Mouse (Mus musculus): ENCODE data around the gene Ackr3. TPM values are rescaled to one million over a fixed set of nuclear protein-coding genes. Genes with fewer than 3 reads are reported as not detected.

Gene Ackr3
- polyA plus RNA-seq, 1 experiment, result 28.2 TPM

- Histone ChIP-seq H3K27ac (ENCODE audit: insufficient read depth, low read length) (peak overlapping the region; percentile 84), H3K4me3 (ENCODE audit: insufficient read depth, low read length) (no peak overlapping the region), H3K4me1 (ENCODE audit: control insufficient read depth, insufficient read depth, low read length) (peaks cover 19% of the 10 kb centered on the region)
- TF ChIP-seq POLR2A (IDR thresholded peaks at IDR 0.05; ENCODE audit: low read depth, low read length) (no peak), CTCF (IDR thresholded peaks at IDR 0.05; ENCODE audit: borderline replicate concordance, insufficient read depth, low read length) (no peak)
These were observed 30.9 kb downstream of the Ackr3 start for GRCm38 (mm10) chr1:90234620-90235054.

GRCm38 (mm10) chr1:90236640-90237039, 32.9 kb downstream of the Ackr3 start:
- Histone ChIP-seq H3K4me3 (ENCODE audit: insufficient read depth, low read length) (no peak overlapping the region), H3K4me1 (ENCODE audit: control insufficient read depth, insufficient read depth, low read length) (peaks cover 12% of the 10 kb centered on the region), H3K27ac (ENCODE audit: insufficient read depth, low read length) (no peak overlapping the region)
- TF ChIP-seq POLR2A (IDR thresholded peaks at IDR 0.05; ENCODE audit: low read depth, low read length) (no peak), CTCF (IDR thresholded peaks at IDR 0.05; ENCODE audit: borderline replicate concordance, insufficient read depth, low read length) (no peak)

- TF ChIP-seq POLR2A (IDR thresholded peaks at IDR 0.05; ENCODE audit: low read depth, low read length) (no peak), CTCF (IDR thresholded peaks at IDR 0.05; ENCODE audit: borderline replicate concordance, insufficient read depth, low read length) (no peak)
- Histone ChIP-seq H3K4me1 (ENCODE audit: control insufficient read depth, insufficient read depth, low read length) (peaks cover 12% of the 10 kb centered on the region), H3K27ac (ENCODE audit: insufficient read depth, low read length) (no peak overlapping the region), H3K4me3 (ENCODE audit: insufficient read depth, low read length) (no peak overlapping the region)
These were observed 34.5 kb downstream of the Ackr3 start for GRCm38 (mm10) chr1:90238095-90238888.

GRCm38 (mm10) chr1:90239336-90240225, 35.8 kb downstream of the Ackr3 start:
- no peak overlapping the region for H3K4me3 ChIP-seq (ENCODE audit: insufficient read depth, low read length)
- H3K27ac ChIP-seq (ENCODE audit: insufficient read depth, low read length), result no peak overlapping the region
- peaks cover 5% of the 10 kb centered on the region for H3K4me1 ChIP-seq (ENCODE audit: control insufficient read depth, insufficient read depth, low read length)
- no peak for TF ChIP-seq POLR2A (IDR thresholded peaks at IDR 0.05; ENCODE audit: low read depth, low read length)
- no peak for TF ChIP-seq CTCF (IDR thresholded peaks at IDR 0.05; ENCODE audit: borderline replicate concordance, insufficient read depth, low read length)

- Histone ChIP-seq H3K4me3 (ENCODE audit: insufficient read depth, low read length) (no peak overlapping the region), H3K4me1 (ENCODE audit: control insufficient read depth, insufficient read depth, low read length) (peaks cover 1% of the 10 kb centered on the region; the same call in 1 of the 2 replicates), H3K27ac (ENCODE audit: insufficient read depth, low read length) (no peak overlapping the region)
- TF ChIP-seq POLR2A (IDR thresholded peaks at IDR 0.05; ENCODE audit: low read depth, low read length), result no peak
- no peak for TF ChIP-seq CTCF (IDR thresholded peaks at IDR 0.05; ENCODE audit: borderline replicate concordance, insufficient read depth, low read length)
These were observed 36.5 kb downstream of the Ackr3 start for GRCm38 (mm10) chr1:90240287-90240686.

GRCm38 (mm10) chr1:90242444-90242989, 38.7 kb downstream of the Ackr3 start:
- Histone ChIP-seq H3K4me3 (ENCODE audit: insufficient read depth, low read length) (no peak overlapping the region), H3K4me1 (ENCODE audit: control insufficient read depth, insufficient read depth, low read length) (no peaks in the 10 kb centered on the region), H3K27ac (ENCODE audit: insufficient read depth, low read length) (no peak overlapping the region)
- TF ChIP-seq CTCF (IDR thresholded peaks at IDR 0.05; ENCODE audit: borderline replicate concordance, insufficient read depth, low read length) (no peak), POLR2A (IDR thresholded peaks at IDR 0.05; ENCODE audit: low read depth, low read length) (no peak)

- no peak overlapping the region for H3K27ac ChIP-seq (ENCODE audit: insufficient read depth, low read length)
- no peak overlapping the region for H3K4me3 ChIP-seq (ENCODE audit: insufficient read depth, low read length)
- TF ChIP-seq POLR2A (IDR thresholded peaks at IDR 0.05; ENCODE audit: low read depth, low read length) (no peak), CTCF (IDR thresholded peaks at IDR 0.05; ENCODE audit: borderline replicate concordance, insufficient read depth, low read length) (no peak)
- H3K4me1 ChIP-seq (ENCODE audit: control insufficient read depth, insufficient read depth, low read length), result no peaks in the 10 kb centered on the region
These were observed 40.8 kb downstream of the Ackr3 start for GRCm38 (mm10) chr1:90244537-90244936.

DNA sequence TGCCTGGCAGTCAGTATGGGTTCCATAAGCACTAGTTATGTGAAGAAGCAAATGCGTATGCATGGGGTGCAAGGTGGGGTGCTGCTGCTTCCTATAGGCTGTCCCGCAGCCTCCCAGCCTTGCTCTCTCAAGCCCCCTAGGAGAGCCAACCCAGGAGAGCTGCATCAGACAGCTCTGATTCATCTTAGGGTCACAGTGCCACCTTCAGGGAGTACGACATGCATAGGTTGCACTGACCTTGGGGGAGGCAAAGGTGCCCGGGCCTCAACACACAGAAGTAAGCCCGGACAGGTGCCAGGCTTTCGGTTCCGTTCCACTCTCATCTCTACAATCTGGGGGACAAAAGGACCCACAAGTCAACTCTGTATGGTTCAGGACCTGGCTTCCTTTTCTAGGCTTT, 41.8 kb downstream of the Ackr3 start:
- no peak for TF ChIP-seq POLR2A (IDR thresholded peaks at IDR 0.05; ENCODE audit: low read depth, low read length)
- TF ChIP-seq CTCF (IDR thresholded peaks at IDR 0.05; ENCODE audit: borderline replicate concordance, insufficient read depth, low read length), result 0 out of 2 replicates have a peak, but pooled peaks have one; percentile 11
- Histone ChIP-seq H3K4me1 (ENCODE audit: control insufficient read depth, insufficient read depth, low read length) (no peaks in the 10 kb centered on the region), H3K27ac (ENCODE audit: insufficient read depth, low read length) (no peak overlapping the region), H3K4me3 (ENCODE audit: insufficient read depth, low read length) (no peak overlapping the region)

GRCm38 (mm10) chr1:90246035-90246434, 42.3 kb downstream of the Ackr3 start:
- Histone ChIP-seq H3K27ac (ENCODE audit: insufficient read depth, low read length) (no peak overlapping the region), H3K4me1 (ENCODE audit: control insufficient read depth, insufficient read depth, low read length) (no peaks in the 10 kb centered on the region), H3K4me3 (ENCODE audit: insufficient read depth, low read length) (no peak overlapping the region)
- no peak for TF ChIP-seq CTCF (IDR thresholded peaks at IDR 0.05; ENCODE audit: borderline replicate concordance, insufficient read depth, low read length)
- no peak for TF ChIP-seq POLR2A (IDR thresholded peaks at IDR 0.05; ENCODE audit: low read depth, low read length)

All from embryonic fibroblast, embryonic 13.5 days (primary cell).